Mouse (Mus musculus): ENCODE data around the gene Pitpnc1. TPM values are rescaled to one million over a fixed set of nuclear protein-coding genes. Genes with fewer than 3 reads are reported as not detected.

The Pitpnc1 gene
- polyA plus RNA-seq, 1 experiment: 18.5 TPM

DNA sequence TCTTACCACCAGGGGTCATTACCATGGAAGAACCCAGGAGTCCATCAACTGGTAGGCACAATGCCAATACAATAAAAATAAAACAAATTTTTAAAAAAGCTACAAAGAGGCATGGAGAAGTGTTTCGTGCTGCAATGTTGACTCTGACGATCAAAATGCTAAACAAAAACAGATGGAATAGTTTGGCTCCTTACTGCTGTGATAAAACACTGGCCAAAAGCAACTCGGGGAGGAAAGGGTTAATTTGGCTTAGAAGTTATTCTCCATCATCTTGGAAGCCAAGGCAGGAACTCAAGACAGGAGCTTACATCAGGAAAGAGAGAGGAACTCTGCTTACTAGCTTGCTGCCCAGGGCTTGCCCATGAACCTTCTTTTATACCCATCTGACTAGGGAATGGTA, 32.4 kb downstream of the Pitpnc1 start:
- Histone ChIP-seq H3K36me3 (ENCODE audit: control insufficient read depth, insufficient read depth, low read length) (no peaks in the 10 kb centered on the region), H3K4me1 (ENCODE audit: control insufficient read depth, insufficient read depth, low read length) (peaks cover 9% of the 10 kb centered on the region; the same call in 1 of the 2 replicates), H3K4me3 (ENCODE audit: insufficient read depth, low read depth, low read length) (no peak overlapping the region), H3K27me3 (replicated peaks; ENCODE audit: control insufficient read depth, insufficient read depth, low read length) (no peaks in the 10 kb centered on the region), H3K27ac (ENCODE audit: insufficient read depth, low read depth, low read length) (no peak overlapping the region)
- no peak for DNase-seq
- TF ChIP-seq CTCF (conservative IDR thresholded peaks at IDR 0.05; ENCODE audit: insufficient read depth, insufficient read length, low read depth, low read length) (no peak), POLR2A (IDR thresholded peaks at IDR 0.05; ENCODE audit: low read depth, low read length) (no peak)
- 77% methylated on average over 3 of the region's 3 CpGs for WGBS

DNA sequence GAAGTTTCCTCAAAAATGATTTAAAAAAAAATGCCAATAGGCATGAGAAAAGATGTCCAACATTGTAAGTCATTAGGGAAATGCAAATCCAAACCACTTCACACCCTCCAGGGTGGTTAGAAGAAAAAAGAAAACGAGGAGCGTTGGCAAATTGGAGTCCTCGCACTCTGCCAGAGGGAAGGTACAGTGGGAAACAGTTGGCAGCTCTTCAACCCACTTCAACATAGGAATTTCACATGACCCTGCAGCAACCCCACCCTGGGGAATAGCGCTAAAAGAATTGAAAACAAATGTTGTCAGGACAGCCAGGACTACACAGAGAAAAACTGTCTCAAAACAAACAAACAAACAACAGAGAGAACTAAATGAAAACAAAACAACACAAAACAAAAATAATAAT, 32.8 kb downstream of the Pitpnc1 start:
- Histone ChIP-seq H3K27ac (ENCODE audit: insufficient read depth, low read depth, low read length) (no peak overlapping the region), H3K27me3 (replicated peaks; ENCODE audit: control insufficient read depth, insufficient read depth, low read length) (no peaks in the 10 kb centered on the region), H3K36me3 (ENCODE audit: control insufficient read depth, insufficient read depth, low read length) (no peaks in the 10 kb centered on the region), H3K4me3 (ENCODE audit: insufficient read depth, low read depth, low read length) (no peak overlapping the region), H3K4me1 (ENCODE audit: control insufficient read depth, insufficient read depth, low read length) (peaks cover 7% of the 10 kb centered on the region; the same call in 1 of the 2 replicates)
- peak; percentile 63 for DNase-seq
- WGBS: 25% methylated on average over 4 of the region's 4 CpGs
- TF ChIP-seq POLR2A (IDR thresholded peaks at IDR 0.05; ENCODE audit: low read depth, low read length): no peak
- no peak for TF ChIP-seq CTCF (conservative IDR thresholded peaks at IDR 0.05; ENCODE audit: insufficient read depth, insufficient read length, low read depth, low read length)

DNA sequence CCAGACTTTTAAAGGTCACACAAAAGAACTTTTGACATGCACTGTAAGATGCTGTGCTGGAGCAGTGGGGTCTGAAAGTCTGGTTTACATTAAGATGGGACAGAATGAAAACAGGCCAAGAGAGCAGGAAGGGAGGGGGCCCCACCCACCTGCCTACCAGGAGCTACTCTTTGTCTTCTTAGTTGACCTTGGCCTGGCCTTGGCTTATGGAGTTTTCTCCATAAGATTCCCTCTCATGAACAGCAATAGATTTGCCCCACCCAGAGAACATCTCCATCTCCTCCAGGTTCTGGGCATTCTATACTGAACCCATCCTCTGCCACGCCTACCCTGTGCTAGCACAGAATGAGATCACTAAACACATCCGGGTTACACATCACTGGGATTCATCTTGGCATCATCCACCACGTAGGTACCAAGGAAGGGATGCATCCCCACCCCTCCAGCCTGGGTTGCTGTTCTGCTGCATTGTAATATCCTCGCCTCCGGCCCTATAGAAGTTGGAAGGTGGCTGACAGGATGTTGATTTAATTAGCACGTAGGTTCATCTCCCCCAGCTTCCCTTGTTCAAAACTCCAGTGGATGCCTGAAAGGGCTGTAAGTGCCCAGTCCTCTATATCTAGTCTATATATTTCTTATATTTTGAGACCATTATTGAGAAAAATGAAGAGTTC, 34.6 kb downstream of the Pitpnc1 start:
- WGBS: 89% methylated on average over 6 of the region's 6 CpGs
- Histone ChIP-seq H3K4me1 (ENCODE audit: control insufficient read depth, insufficient read depth, low read length) (peaks cover 15% of the 10 kb centered on the region; the same call in 1 of the 2 replicates), H3K27ac (ENCODE audit: insufficient read depth, low read depth, low read length) (no peak overlapping the region), H3K27me3 (replicated peaks; ENCODE audit: control insufficient read depth, insufficient read depth, low read length) (no peaks in the 10 kb centered on the region), H3K4me3 (ENCODE audit: insufficient read depth, low read depth, low read length) (no peak overlapping the region), H3K36me3 (ENCODE audit: control insufficient read depth, insufficient read depth, low read length) (no peaks in the 10 kb centered on the region)
- DNase-seq: no peak
- no peak for TF ChIP-seq POLR2A (IDR thresholded peaks at IDR 0.05; ENCODE audit: low read depth, low read length)
- no peak for TF ChIP-seq CTCF (conservative IDR thresholded peaks at IDR 0.05; ENCODE audit: insufficient read depth, insufficient read length, low read depth, low read length)

DNA sequence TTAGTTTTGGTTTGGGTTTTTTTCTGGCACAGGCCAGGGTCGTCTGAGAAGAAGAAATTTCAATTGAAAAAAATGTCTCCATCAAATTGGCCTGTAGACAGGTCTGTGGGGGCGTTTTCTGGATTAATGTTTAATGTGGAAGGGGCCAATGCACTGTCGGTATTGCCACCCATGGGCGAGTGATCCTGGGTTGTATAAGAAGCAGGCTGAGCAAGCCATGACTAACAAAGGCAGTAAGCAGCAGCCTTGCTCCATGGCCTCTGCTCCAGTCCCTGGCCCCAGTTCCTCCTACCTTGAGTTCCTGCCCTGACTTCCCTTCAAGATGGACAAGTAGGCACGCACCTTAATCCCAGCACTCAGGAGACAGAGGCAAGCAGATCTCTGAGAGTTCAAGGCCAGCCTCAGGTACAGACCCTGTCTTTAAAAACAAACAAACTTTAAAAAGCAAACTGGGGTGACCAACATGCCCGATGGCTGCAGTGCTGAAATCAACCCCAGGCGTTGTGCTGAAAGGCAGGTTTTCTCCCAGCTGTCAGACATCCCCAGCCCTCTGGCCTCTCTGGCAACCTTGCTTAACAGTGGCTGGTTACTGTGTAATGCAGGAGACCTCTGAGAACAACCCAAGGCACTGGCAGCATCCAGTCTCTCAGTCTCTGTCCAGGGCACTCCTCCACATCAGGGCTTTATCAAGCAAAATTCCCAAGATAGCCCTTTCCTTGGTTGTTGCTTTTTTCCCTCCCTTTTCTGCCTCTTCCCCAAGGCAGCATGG, 39.1 kb downstream of the Pitpnc1 start:
- no peaks in the 10 kb centered on the region for H3K36me3 ChIP-seq (ENCODE audit: control insufficient read depth, insufficient read depth, low read length)
- 48% methylated on average over 7 of the region's 7 CpGs for WGBS
- TF ChIP-seq POLR2A (IDR thresholded peaks at IDR 0.05; ENCODE audit: low read depth, low read length): no peak
- no peak for TF ChIP-seq CTCF (conservative IDR thresholded peaks at IDR 0.05; ENCODE audit: insufficient read depth, insufficient read length, low read depth, low read length)
- peak overlapping the region; percentile 87 for H3K27ac ChIP-seq (ENCODE audit: insufficient read depth, low read depth, low read length)
- no peak overlapping the region for H3K4me3 ChIP-seq (ENCODE audit: insufficient read depth, low read depth, low read length)
- peak; percentile 79 for DNase-seq
- no peaks in the 10 kb centered on the region for H3K27me3 ChIP-seq (replicated peaks; ENCODE audit: control insufficient read depth, insufficient read depth, low read length)
- peaks cover 15% of the 10 kb centered on the region; the same call in 1 of the 2 replicates for H3K4me1 ChIP-seq (ENCODE audit: control insufficient read depth, insufficient read depth, low read length)

DNA sequence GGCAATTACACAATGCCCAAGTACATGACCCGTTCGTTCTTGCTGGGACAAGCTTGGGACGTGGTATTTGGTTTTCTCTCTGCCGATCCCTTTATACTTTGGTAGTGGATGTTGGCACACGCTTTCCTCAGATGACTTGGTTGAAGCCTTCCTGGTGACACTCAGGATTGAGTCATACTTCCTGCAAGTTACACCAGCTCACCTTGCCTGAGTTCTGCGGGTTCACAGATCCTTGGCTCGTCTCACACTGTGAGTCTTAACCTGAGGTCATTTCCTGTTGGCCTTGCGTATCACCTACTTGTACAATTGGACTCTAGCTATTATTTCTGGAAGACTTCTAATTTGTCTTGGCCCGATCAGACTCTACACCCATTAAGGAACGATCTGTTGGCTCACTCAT, 42.5 kb downstream of the Pitpnc1 start:
- WGBS: 52% methylated on average over 10 of the region's 10 CpGs
- peak; percentile 86 for DNase-seq
- Histone ChIP-seq H3K27ac (ENCODE audit: insufficient read depth, low read depth, low read length) (no peak overlapping the region), H3K36me3 (ENCODE audit: control insufficient read depth, insufficient read depth, low read length) (no peaks in the 10 kb centered on the region), H3K4me3 (ENCODE audit: insufficient read depth, low read depth, low read length) (no peak overlapping the region), H3K27me3 (replicated peaks; ENCODE audit: control insufficient read depth, insufficient read depth, low read length) (no peaks in the 10 kb centered on the region), H3K4me1 (ENCODE audit: control insufficient read depth, insufficient read depth, low read length) (peaks cover 19% of the 10 kb centered on the region; the same call in 1 of the 2 replicates)
- no peak for TF ChIP-seq CTCF (conservative IDR thresholded peaks at IDR 0.05; ENCODE audit: insufficient read depth, insufficient read length, low read depth, low read length)
- no peak for TF ChIP-seq POLR2A (IDR thresholded peaks at IDR 0.05; ENCODE audit: low read depth, low read length)

DNA sequence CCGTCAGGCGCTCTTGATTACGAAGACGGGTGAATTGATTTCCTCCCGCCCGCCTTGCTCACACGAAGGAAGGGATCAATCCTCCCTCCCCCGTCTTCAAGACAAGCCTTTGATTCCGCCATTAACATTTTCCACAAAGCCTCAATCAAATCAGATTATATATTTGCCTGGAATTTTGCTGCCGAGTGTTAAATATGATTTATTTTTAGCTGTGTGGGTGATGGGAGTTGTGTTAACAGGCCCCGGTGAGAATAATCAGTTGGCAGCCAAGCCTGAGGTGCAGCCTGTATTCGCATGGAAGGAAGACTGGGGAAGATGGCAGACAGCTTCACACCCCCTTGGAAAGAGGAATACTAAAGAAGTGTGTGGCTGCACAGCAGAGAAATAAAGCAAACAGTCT, 46.3 kb downstream of the Pitpnc1 start:
- TF ChIP-seq POLR2A (IDR thresholded peaks at IDR 0.05; ENCODE audit: low read depth, low read length) (no peak), CTCF (conservative IDR thresholded peaks at IDR 0.05; ENCODE audit: insufficient read depth, insufficient read length, low read depth, low read length) (no peak)
- no peak overlapping the region for H3K4me3 ChIP-seq (ENCODE audit: insufficient read depth, low read depth, low read length)
- H3K27me3 ChIP-seq (replicated peaks; ENCODE audit: control insufficient read depth, insufficient read depth, low read length): no peaks in the 10 kb centered on the region
- no peak for DNase-seq
- 84% methylated on average over 12 of the region's 12 CpGs for WGBS
- H3K4me1 ChIP-seq (ENCODE audit: control insufficient read depth, insufficient read depth, low read length): peaks cover 16% of the 10 kb centered on the region; the same call in 1 of the 2 replicates
- no peak overlapping the region for H3K27ac ChIP-seq (ENCODE audit: insufficient read depth, low read depth, low read length)
- H3K36me3 ChIP-seq (ENCODE audit: control insufficient read depth, insufficient read depth, low read length): no peaks in the 10 kb centered on the region

DNA sequence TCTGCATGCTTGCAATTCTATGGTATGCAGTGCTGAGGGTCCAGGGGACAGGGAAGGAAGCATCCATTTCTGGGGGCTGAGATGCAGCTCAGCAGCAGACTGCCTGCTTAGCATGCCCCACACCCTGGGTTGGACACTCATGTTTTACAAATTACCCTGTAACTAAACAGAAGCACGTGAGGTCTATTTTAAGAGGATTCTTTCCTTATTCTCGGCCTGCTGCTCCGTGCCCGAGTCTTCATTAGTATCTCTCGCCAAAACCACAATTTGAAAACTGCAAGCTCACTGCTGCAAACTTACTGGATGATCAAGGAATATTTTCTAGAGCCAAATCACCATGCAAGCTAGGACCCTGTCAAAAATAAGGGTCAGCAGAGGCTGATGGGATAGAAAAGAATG, 48.1 kb downstream of the Pitpnc1 start:
- peak overlapping the region; percentile 47 for H3K27ac ChIP-seq (ENCODE audit: insufficient read depth, low read depth, low read length)
- 29% methylated on average over 5 of the region's 5 CpGs for WGBS
- H3K36me3 ChIP-seq (ENCODE audit: control insufficient read depth, insufficient read depth, low read length): no peaks in the 10 kb centered on the region
- H3K4me3 ChIP-seq (ENCODE audit: insufficient read depth, low read depth, low read length): no peak overlapping the region
- peak; percentile 53 for DNase-seq
- peaks cover 14% of the 10 kb centered on the region; the same call in 1 of the 2 replicates for H3K4me1 ChIP-seq (ENCODE audit: control insufficient read depth, insufficient read depth, low read length)
- H3K27me3 ChIP-seq (replicated peaks; ENCODE audit: control insufficient read depth, insufficient read depth, low read length): no peaks in the 10 kb centered on the region
- no peak for TF ChIP-seq POLR2A (IDR thresholded peaks at IDR 0.05; ENCODE audit: low read depth, low read length)
- no peak for TF ChIP-seq CTCF (conservative IDR thresholded peaks at IDR 0.05; ENCODE audit: insufficient read depth, insufficient read length, low read depth, low read length)
